Mouse (Mus musculus) ES-E14 (cell line): ENCODE data around the gene Pnmt. TPM values are rescaled to one million over a fixed set of nuclear protein-coding genes. Genes with fewer than 3 reads are reported as not detected.

Source experiments
- DNase-seq: peaks from one replicate; pipeline ENCODE4 v3.0.0-alpha.2; 2013; ENCODE audit warnings: low read depth, low spot score
- H3K27ac ChIP-seq: 2 replicates; pipeline ENCODE4 v1.5.1; 2012; ENCODE audit warnings: low read depth, mild to moderate bottlenecking, low read length, moderate library complexity, mixed read lengths; ENCODE audit not compliant: poor library complexity, insufficient read depth, severe bottlenecking
- H3K36me3 ChIP-seq: 2 replicates; pipeline ENCODE4 v1.6.1; 2012; ENCODE audit warnings: mild to moderate bottlenecking, low read length, moderate library complexity, mixed read lengths; ENCODE audit not compliant: control insufficient read depth, poor library complexity, insufficient read depth, severe bottlenecking
- H3K4me1 ChIP-seq, 2 experiments: fragments of 150-350 bp in 1 of 2; sonication (generic) in 1 of 2; 2 replicates each; pipeline ENCODE4 v1.6.1; 2012; ENCODE audit warnings: low read length in 2 of 2, mild to moderate bottlenecking in 1 of 2, mixed read lengths in 1 of 2; ENCODE audit not compliant: control insufficient read depth in 2 of 2, insufficient read depth in 2 of 2, poor library complexity in 1 of 2
- H3K4me3 ChIP-seq, 2 experiments: fragments of 150-350 bp in 1 of 2; sonication (generic) in 1 of 2; 2 replicates each; pipeline ENCODE4 v1.5.1; 2012; ENCODE audit warnings: low read length in 2 of 2, low read depth in 1 of 2, mild to moderate bottlenecking in 1 of 2, mixed read lengths in 1 of 2; ENCODE audit not compliant: insufficient read depth in 1 of 2, poor library complexity in 1 of 2, severe bottlenecking in 1 of 2
- H3K9ac ChIP-seq: 2 replicates; pipeline ENCODE4 v1.6.1; 2012; ENCODE audit warnings: low read depth, mild to moderate bottlenecking, low read length, mixed read lengths; ENCODE audit not compliant: poor library complexity, insufficient read depth, severe bottlenecking
- H3K9me3 ChIP-seq: fragments of 150-350 bp; sonication (generic); 2 replicates; pipeline ENCODE4 v1.6.1; 2012; ENCODE audit warnings: low read depth, mild to moderate bottlenecking, low read length; ENCODE audit not compliant: control insufficient read depth, insufficient read depth
- CHD2 ChIP-seq: IDR thresholded peaks from 2 replicates; pipeline ENCODE4 v1.6.1; 2014; ENCODE audit warnings: mild to moderate bottlenecking, low read depth, low read length, inconsistent platforms
- HCFC1 ChIP-seq: IDR thresholded peaks from 2 replicates; pipeline ENCODE4 v1.6.1; 2012; ENCODE audit warnings: low read length, inconsistent platforms, borderline replicate concordance; ENCODE audit not compliant: insufficient read depth
- MAFK ChIP-seq: IDR thresholded peaks from 2 replicates; pipeline ENCODE4 v1.6.1; 2014; ENCODE audit warnings: mild to moderate bottlenecking, low read depth, low read length, inconsistent platforms; ENCODE audit not compliant: insufficient read depth
- ZC3H11A ChIP-seq: IDR thresholded peaks from 2 replicates; pipeline ENCODE4 v1.6.1; 2012; ENCODE audit warnings: low read depth, mild to moderate bottlenecking, inconsistent platforms, low read length, borderline replicate concordance
- ZNF384 ChIP-seq: IDR thresholded peaks from 2 replicates; pipeline ENCODE4 v1.6.1; 2012; ENCODE audit warnings: low read depth, low read length, inconsistent platforms
- in situ Hi-C, 2 experiments: fragments of 600-800 bp; cut with MboI; formaldehyde crosslinking; loops; one replicate each; pipeline ENCODE4 v1.15.1; 2025; ENCODE audit warnings: low sequenced_read_pairs in 2 of 2, inconsistent platforms in 1 of 2; ENCODE audit not compliant: unreplicated experiment in 2 of 2
- total RNA-seq: library from RNA; depleted of rRNA; stranded (reverse); fragments of 300-350 nt; gene quantifications from 2 replicates; pipeline ENCODE4 v1.2.3, GENCODE M21; 2012

The Pnmt gene
- total RNA-seq, 1 experiment, result 0.36 TPM

- H3K36me3 ChIP-seq, result no peaks in the 10 kb centered on the region
- peaks cover 0 to 27% of the 10 kb centered on the region in 2 experiments; a peak in 1 of 4 replicates for H3K4me1 ChIP-seq
- H3K9me3 ChIP-seq, result no peaks in the 10 kb centered on the region
- H3K27ac ChIP-seq, result no peak overlapping the region
- in situ Hi-C loops, result no loop called here
- no peak for DNase-seq
- no peak overlapping the region for H3K9ac ChIP-seq
- no peak overlapping the region for H3K4me3 ChIP-seq
- TF ChIP-seq HCFC1, result no peak
- TF ChIP-seq MAFK, result no peak
- no peak for TF ChIP-seq ZNF384
- no peak for TF ChIP-seq CHD2
- no peak for TF ChIP-seq ZC3H11A
Measured at GRCm38 (mm10) chr11:98393317-98393716, 7.1 kb downstream of the Pnmt start.

GRCm38 (mm10) chr11:98394301-98394700 lies 8.1 kb downstream of the Pnmt start:
- no peak for DNase-seq
- H3K4me1 ChIP-seq, result peaks cover 0 to 24% of the 10 kb centered on the region in 2 experiments; a peak in 1 of 4 replicates
- no peaks in the 10 kb centered on the region for H3K9me3 ChIP-seq
- in situ Hi-C loops, result no loop called here
- H3K27ac ChIP-seq, result no peak overlapping the region
- no peak overlapping the region for H3K9ac ChIP-seq
- no peak overlapping the region for H3K4me3 ChIP-seq
- H3K36me3 ChIP-seq, result no peaks in the 10 kb centered on the region
- no peak for TF ChIP-seq MAFK
- no peak for TF ChIP-seq ZNF384

- Histone ChIP-seq H3K36me3 (no peaks in the 10 kb centered on the region), H3K27ac (no peak overlapping the region), H3K9ac (no peak overlapping the region), H3K4me3 (no peak overlapping the region), H3K9me3 (no peaks in the 10 kb centered on the region), H3K4me1 (peaks cover 0 to 26% of the 10 kb centered on the region in 2 experiments; a peak in 1 of 4 replicates)
- TF ChIP-seq HCFC1 (no peak), ZNF384 (no peak), CHD2 (no peak), MAFK (no peak), ZC3H11A (no peak)
- in situ Hi-C loops, result no loop called here
- DNase-seq, result no peak
Measured at GRCm38 (mm10) chr11:98395041-98395440, 8.8 kb downstream of the Pnmt start.

- DNase-seq, result no peak
- Histone ChIP-seq H3K4me1 (peaks cover 0 to 8% of the 10 kb centered on the region in 2 experiments; a peak in 1 of 4 replicates), H3K9me3 (no peaks in the 10 kb centered on the region), H3K36me3 (no peaks in the 10 kb centered on the region), H3K4me3 (no peak overlapping the region), H3K27ac (no peak overlapping the region), H3K9ac (no peak overlapping the region)
- TF ChIP-seq CHD2, result no peak
- no peak for TF ChIP-seq ZNF384
- TF ChIP-seq HCFC1, result no peak
- no peak for TF ChIP-seq ZC3H11A
- TF ChIP-seq MAFK, result no peak
- in situ Hi-C loops, result no loop called here
Measured at GRCm38 (mm10) chr11:98397946-98398345, 11.7 kb downstream of the Pnmt start.

GRCm38 (mm10) chr11:98400161-98400726 lies 14.0 kb downstream of the Pnmt start, which contains the start of gene Pgap3:
TSS of gene Pgap3 (minus strand) at chr11:98400490.
- TF ChIP-seq HCFC1 (peak; percentile 60; the same call in 1 of the 2 replicates), ZNF384 (no peak)
- peaks cover 0 to 5% of the 10 kb centered on the region in 2 experiments; a peak in 1 of 4 replicates for H3K4me1 ChIP-seq
- in situ Hi-C loops, result no loop called here
- H3K36me3 ChIP-seq, result no peaks in the 10 kb centered on the region
- H3K4me3 ChIP-seq, result peak within 1 kb of the TSS; percentile 76 to 87
- H3K27ac ChIP-seq, result peak within 1 kb of the TSS; percentile 88
- peak; percentile 92 for DNase-seq
- H3K9me3 ChIP-seq, result no peaks in the 10 kb centered on the region
- H3K9ac ChIP-seq, result peak within 1 kb of the TSS; percentile 91
